Comparison of ENCODE assay signal across 26 mouse cellular contexts in genomic region chr8:121290547-121290946, GRCm38 (mm10).
DNase-seq lines count a peak whose midpoint lies in the region; ATAC-seq and TF ChIP-seq lines count a peak whose summit lies in the region.
"Had no signal": no experiment of that assay in that cellular context is flagged by ENCODE, and none has a peak within 500 bp of the region (broad histone marks: within the 10 kb centered on the region; RNA-seq: fewer than 3 reads in every experiment).

No protein-coding gene starts in this region.

- no peaks in the 10 kb centered on the region for H3K27me3 ChIP-seq in embryonic facial prominence, embryonic 11.5 days (ENCODE audit: control insufficient read depth, insufficient read depth, low read length)
- H3K27me3 ChIP-seq in embryonic facial prominence, embryonic 10.5 days (replicated peaks; ENCODE audit: low read depth, poor library complexity, severe bottlenecking) = peaks cover 59% of the 10 kb centered on the region
- H3K27me3 ChIP-seq in hindbrain, embryonic 14.5 days (ENCODE audit: control insufficient read depth, insufficient read depth, low read length) = no peaks in the 10 kb centered on the region
- H3K27me3 ChIP-seq in hindbrain, embryonic 11.5 days (ENCODE audit: control insufficient read depth, insufficient read depth, low read length) = no peaks in the 10 kb centered on the region
- no peaks in the 10 kb centered on the region; the same call in 1 of the 2 replicates for H3K27me3 ChIP-seq in hindbrain, embryonic 16.5 days (replicated peaks; ENCODE audit: control insufficient read depth, insufficient read depth, low read length)
- H3K27me3 ChIP-seq: midbrain, embryonic 13.5 days had no signal

- 80% methylated on average over 17 of the region's 17 CpGs for WGBS in embryonic facial prominence, embryonic 11.5 days
- 86% methylated on average over 17 of the region's 17 CpGs for WGBS in embryonic facial prominence, embryonic 10.5 days
- WGBS in hindbrain, embryonic 14.5 days = 59% methylated on average over 17 of the region's 17 CpGs
- WGBS in hindbrain, embryonic 11.5 days = 84% methylated on average over 17 of the region's 17 CpGs
- WGBS in hindbrain, embryonic 16.5 days = 54% methylated on average over 17 of the region's 17 CpGs

- TF ChIP-seq CTCF in brain, embryonic 14.5 days (IDR thresholded peaks at IDR 0.05; ENCODE audit: borderline replicate concordance, extremely low read depth, insufficient read depth, insufficient read length) = no peak

- H3K4me2 ChIP-seq in embryonic facial prominence, embryonic 11.5 days (ENCODE audit: low read depth, low read length) = no peak overlapping the region
- no peak overlapping the region for H3K4me2 ChIP-seq in hindbrain, embryonic 14.5 days (replicated peaks)
- H3K4me2 ChIP-seq in hindbrain, embryonic 11.5 days (replicated peaks; ENCODE audit: low read depth, low read length) = no peak overlapping the region
- H3K4me2 ChIP-seq in hindbrain, embryonic 16.5 days (ENCODE audit: low read length) = no peak overlapping the region
- H3K4me2 ChIP-seq: heart, embryonic 15.5 days; intestine, embryonic 15.5 days; limb, embryonic 12.5 days; liver, embryonic 12.5 days; midbrain, embryonic 13.5 days had no signal

- H3K4me1 ChIP-seq in embryonic facial prominence, embryonic 11.5 days (ENCODE audit: control insufficient read depth, insufficient read depth, low read length) = peaks cover 14% of the 10 kb centered on the region
- peaks cover 97% of the 10 kb centered on the region for H3K4me1 ChIP-seq in embryonic facial prominence, embryonic 10.5 days
- H3K4me1 ChIP-seq in hindbrain, embryonic 14.5 days (replicated peaks; ENCODE audit: control insufficient read depth, insufficient read depth, low read length) = peaks cover 9% of the 10 kb centered on the region; the same call in 1 of the 2 replicates
- H3K4me1 ChIP-seq in hindbrain, embryonic 11.5 days (replicated peaks; ENCODE audit: control insufficient read depth, insufficient read depth, low read length) = peaks cover 14% of the 10 kb centered on the region
- peaks cover 16% of the 10 kb centered on the region for H3K4me1 ChIP-seq in hindbrain, embryonic 16.5 days (ENCODE audit: control insufficient read depth, insufficient read depth, low read depth, low read length)

- no peak overlapping the region for H3K4me3 ChIP-seq in embryonic facial prominence, embryonic 11.5 days (ENCODE audit: low read depth, low read length)
- no peak overlapping the region for H3K4me3 ChIP-seq in embryonic facial prominence, embryonic 10.5 days
- no peak overlapping the region for H3K4me3 ChIP-seq in hindbrain, embryonic 14.5 days (replicated peaks; ENCODE audit: low read length)
- no peak overlapping the region for H3K4me3 ChIP-seq in hindbrain, embryonic 11.5 days (ENCODE audit: low read depth, low read length)
- no peak overlapping the region for H3K4me3 ChIP-seq in hindbrain, embryonic 16.5 days (ENCODE audit: low read length)
- H3K4me3 ChIP-seq: heart, embryonic 15.5 days; intestine, embryonic 15.5 days; limb, embryonic 12.5 days; liver, embryonic 12.5 days; midbrain, embryonic 13.5 days had no signal

- no peak for TF ChIP-seq POLR2A in brain, embryonic 14.5 days (IDR thresholded peaks at IDR 0.05; ENCODE audit: borderline replicate concordance, extremely low read depth, insufficient read depth, insufficient read length, poor library complexity, severe bottlenecking)

- H3K36me3 ChIP-seq in embryonic facial prominence, embryonic 11.5 days (replicated peaks; ENCODE audit: control insufficient read depth, insufficient read depth, low read depth, low read length) = no peaks in the 10 kb centered on the region
- no peaks in the 10 kb centered on the region for H3K36me3 ChIP-seq in embryonic facial prominence, embryonic 10.5 days (replicated peaks)
- no peaks in the 10 kb centered on the region for H3K36me3 ChIP-seq in hindbrain, embryonic 14.5 days (replicated peaks; ENCODE audit: control insufficient read depth, insufficient read depth)
- no peaks in the 10 kb centered on the region for H3K36me3 ChIP-seq in hindbrain, embryonic 11.5 days (ENCODE audit: control insufficient read depth, insufficient read depth, low read length)
- H3K36me3 ChIP-seq in hindbrain, embryonic 16.5 days (ENCODE audit: control insufficient read depth, insufficient read depth, low read length) = no peaks in the 10 kb centered on the region
- H3K36me3 ChIP-seq: heart, embryonic 15.5 days; intestine, embryonic 15.5 days; limb, embryonic 12.5 days; liver, embryonic 12.5 days; midbrain, embryonic 13.5 days had no signal

- H3K27ac ChIP-seq in embryonic facial prominence, embryonic 11.5 days (replicated peaks; ENCODE audit: low read depth, low read length) = no peak overlapping the region
- no peak overlapping the region for H3K27ac ChIP-seq in embryonic facial prominence, embryonic 10.5 days (replicated peaks)
- H3K27ac ChIP-seq in hindbrain, embryonic 14.5 days = no peak overlapping the region
- no peak overlapping the region for H3K27ac ChIP-seq in hindbrain, embryonic 11.5 days (ENCODE audit: low read depth, low read length)
- H3K27ac ChIP-seq in hindbrain, embryonic 16.5 days (ENCODE audit: low read depth, low read length) = no peak overlapping the region; the same call in 1 of the 2 replicates
- H3K27ac ChIP-seq: heart, embryonic 15.5 days; intestine, embryonic 15.5 days; limb, embryonic 12.5 days; liver, embryonic 12.5 days; midbrain, embryonic 13.5 days; stomach, postnatal 0 days had no signal

- DNase-seq in embryonic facial prominence, embryonic 11.5 days (ENCODE audit: low spot score) = peak; percentile 39
- DNase-seq in embryonic facial prominence, embryonic 10.5 days (ENCODE audit: low spot score) = no peak
- DNase-seq in hindbrain, embryonic 14.5 days (ENCODE audit: low spot score) = peak; percentile 51
- DNase-seq in hindbrain, embryonic 11.5 days (ENCODE audit: low spot score) = no peak
- peak; percentile 80 for DNase-seq in brain, embryonic 14.5 days (ENCODE audit: low read depth)
- DNase-seq in MN1 (ENCODE audit: low spot score) = no peak
- DNase-seq: adrenal gland, postnatal 36 days; cerebellum, adult 18-20 months; cerebellum, postnatal 36 days; embryo, embryonic 11 days; heart, postnatal 4 days; kidney, adult 9 months; kidney, postnatal 14 days; lung, adult 2 months; lung, postnatal 14 days; thymus, adult 2 months; thymus, postnatal 4 days had no signal

- no peaks in the 10 kb centered on the region for H3K9me3 ChIP-seq in embryonic facial prominence, embryonic 11.5 days (replicated peaks; ENCODE audit: control insufficient read depth, low read length)
- H3K9me3 ChIP-seq in embryonic facial prominence, embryonic 10.5 days = no peaks in the 10 kb centered on the region
- no peaks in the 10 kb centered on the region for H3K9me3 ChIP-seq in hindbrain, embryonic 14.5 days (ENCODE audit: control insufficient read depth, low read length)
- no peaks in the 10 kb centered on the region for H3K9me3 ChIP-seq in hindbrain, embryonic 11.5 days (ENCODE audit: control insufficient read depth, low read length)
- H3K9me3 ChIP-seq in hindbrain, embryonic 16.5 days (ENCODE audit: control insufficient read depth, low read length) = no peaks in the 10 kb centered on the region
- H3K9me3 ChIP-seq: heart, embryonic 15.5 days; intestine, embryonic 15.5 days; limb, embryonic 12.5 days; liver, embryonic 12.5 days; midbrain, embryonic 13.5 days had no signal

- ATAC-seq in embryonic facial prominence, embryonic 11.5 days (replicated peaks; ENCODE audit: insufficient number of reproducible peaks, low FRiP score, low TSS enrichment, low read depth) = no peak
- no peak for ATAC-seq in hindbrain, embryonic 14.5 days (ENCODE audit: low FRiP score)
- no peak for ATAC-seq in hindbrain, embryonic 11.5 days (ENCODE audit: low FRiP score)
- peak; percentile 50; the same call in 1 of the 2 replicates for ATAC-seq in hindbrain, embryonic 16.5 days
- no peak for ATAC-seq in activated CD4-positive, CD25-positive, alpha-beta regulatory T cell, adult 4 months
- ATAC-seq: CD4-positive, CD25-positive, alpha-beta regulatory T cell, adult 4 months; intestine, embryonic 15.5 days; liver, embryonic 12.5 days; midbrain, embryonic 13.5 days had no signal

- no peak overlapping the region for H3K9ac ChIP-seq in embryonic facial prominence, embryonic 11.5 days (replicated peaks; ENCODE audit: low read length)
- H3K9ac ChIP-seq in hindbrain, embryonic 14.5 days = no peak overlapping the region
- no peak overlapping the region for H3K9ac ChIP-seq in hindbrain, embryonic 11.5 days (ENCODE audit: low read depth, low read length)
- no peak overlapping the region for H3K9ac ChIP-seq in hindbrain, embryonic 16.5 days (ENCODE audit: low read depth, low read length)
- H3K9ac ChIP-seq: heart, embryonic 15.5 days; intestine, embryonic 15.5 days; limb, embryonic 12.5 days; liver, embryonic 12.5 days; midbrain, embryonic 13.5 days had no signal

Comparison
In these comparisons a context has a peak if more than half of its experiments do, and no peak if none do; other contexts are left out.
1. DNase-seq: peak in embryonic facial prominence, embryonic 11.5 days (single experiment), hindbrain, embryonic 14.5 days (single experiment) and brain, embryonic 14.5 days (single experiment); none in embryonic facial prominence, embryonic 10.5 days (single experiment), hindbrain, embryonic 11.5 days (single experiment) and MN1 (single experiment).